Mouse (Mus musculus): ENCODE results near the gene Kcnq1. TPM values are rescaled to one million over a fixed set of nuclear protein-coding genes. Genes with fewer than 3 reads are reported as not detected.

Kcnq1 gene
- polyA plus RNA-seq, 1 experiment from 2014 or later: 0.87 TPM

Other genes with a start within 250 kb of the Kcnq1 start
- gene Th, start 175.2 kb upstream of the Kcnq1 start, polyA plus RNA-seq (2015; fragmentation: Nextera tagmentation; extraction: Ambion mirVana): 0.46 and 0.77 TPM in 2 replicates
- gene Ascl2, start 137.1 kb upstream of the Kcnq1 start, polyA plus RNA-seq (2015; fragmentation: Nextera tagmentation; extraction: Ambion mirVana): 0.75 and 1.4 TPM in 2 replicates
- gene Tspan32, start 101.3 kb upstream of the Kcnq1 start, polyA plus RNA-seq (2015; fragmentation: Nextera tagmentation; extraction: Ambion mirVana): 3.4 and 5.2 TPM in 2 replicates
- 532 and 537 TPM in 2 replicates for gene Cd81, start 53.6 kb upstream of the Kcnq1 start, polyA plus RNA-seq (2015; fragmentation: Nextera tagmentation; extraction: Ambion mirVana)
- 112 and 115 TPM in 2 replicates for gene Tssc4, start 37.1 kb upstream of the Kcnq1 start, polyA plus RNA-seq (2015; fragmentation: Nextera tagmentation; extraction: Ambion mirVana)
- 20.9 and 22.1 TPM in 2 replicates for gene Trpm5, start 11.7 kb upstream of the Kcnq1 start, polyA plus RNA-seq (2015; fragmentation: Nextera tagmentation; extraction: Ambion mirVana)

Measured in limb, embryonic 13.5 days (tissue).